In the genomic region with DNA sequence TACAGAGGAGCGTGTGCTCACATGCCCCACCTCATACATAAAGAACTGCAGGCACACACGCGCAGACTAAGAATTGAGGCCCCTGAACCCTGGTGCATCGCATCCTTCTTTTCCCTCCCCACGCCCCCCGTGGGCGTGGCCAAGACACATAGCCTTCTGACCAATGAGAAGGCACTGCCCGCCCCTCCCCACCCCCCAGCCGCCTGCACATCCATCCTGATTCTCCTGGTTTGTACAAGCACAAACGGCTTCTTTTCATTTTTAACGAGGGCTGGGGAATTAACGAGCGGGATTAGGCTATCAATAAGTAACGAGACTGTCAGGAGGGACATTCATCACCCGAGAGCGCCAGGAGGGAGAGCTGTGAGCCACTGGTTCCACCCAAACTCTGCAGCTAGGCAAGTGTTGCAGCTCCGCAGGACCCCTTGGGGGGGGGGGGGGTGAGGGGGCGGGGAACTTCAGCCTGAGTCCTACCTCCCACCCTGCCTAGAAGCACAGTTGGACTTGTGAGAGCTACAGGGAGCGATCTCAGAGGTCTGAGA, we compare ENCODE assay signal across 8 mouse cellular contexts. TPM values are rescaled to one million over a fixed set of nuclear protein-coding genes. Genes with fewer than 3 reads are reported as not detected.
DNase-seq lines count a peak whose midpoint lies in the region; ATAC-seq lines count a peak whose summit lies in the region.

No protein-coding gene starts in this region.

- H3K4me1 ChIP-seq in forebrain, embryonic 14.5 days (ENCODE audit: control insufficient read depth, insufficient read depth, low read length): peaks cover 8% of the 10 kb centered on the region; the same call in 1 of the 2 replicates
- peaks cover 17% of the 10 kb centered on the region; the same call in 1 of the 2 replicates for H3K4me1 ChIP-seq in stomach, embryonic 15.5 days

- H3K27ac ChIP-seq in forebrain, embryonic 14.5 days (ENCODE audit: low read depth, low read length): peak overlapping the region; percentile 79
- H3K27ac ChIP-seq in stomach, embryonic 15.5 days: no peak overlapping the region

- no peaks in the 10 kb centered on the region for H3K27me3 ChIP-seq in forebrain, embryonic 14.5 days (replicated peaks; ENCODE audit: control insufficient read depth, insufficient read depth, low read length)
- H3K27me3 ChIP-seq in stomach, embryonic 15.5 days (replicated peaks): no peaks in the 10 kb centered on the region

- peak overlapping the region; percentile 21; the same call in 1 of the 2 replicates for H3K4me3 ChIP-seq in forebrain, embryonic 14.5 days (ENCODE audit: low read depth, low read length)
- peak overlapping the region; percentile 25 for H3K4me3 ChIP-seq in stomach, embryonic 15.5 days (replicated peaks)

- 1% methylated on average over 19 of the region's 19 CpGs for WGBS in forebrain, embryonic 14.5 days
- WGBS in stomach, embryonic 15.5 days: 0% methylated on average over 17 of the region's 19 CpGs

- peak overlapping the region; percentile 52 for H3K9ac ChIP-seq in forebrain, embryonic 14.5 days (ENCODE audit: low read length)
- no peak overlapping the region for H3K9ac ChIP-seq in stomach, embryonic 15.5 days

- H3K36me3 ChIP-seq in forebrain, embryonic 14.5 days (ENCODE audit: control insufficient read depth, insufficient read depth, low read length): no peaks in the 10 kb centered on the region
- no peaks in the 10 kb centered on the region for H3K36me3 ChIP-seq in stomach, embryonic 15.5 days

- H3K4me2 ChIP-seq in forebrain, embryonic 14.5 days (ENCODE audit: low read length): peak overlapping the region; percentile 58
- H3K4me2 ChIP-seq in stomach, embryonic 15.5 days: peak overlapping the region; percentile 50

- DNase-seq in right cerebral cortex, postnatal 4 days: peak; percentile 65
- DNase-seq in right cerebral cortex, postnatal 14 days: no peak
- peak; percentile 95 for DNase-seq in forebrain, embryonic 14.5 days (ENCODE audit: low spot score)
- peak; percentile 29 to 37 for DNase-seq in kidney, postnatal 36 days
- no peak for DNase-seq in adrenal gland, postnatal 14 days
- no peak for DNase-seq in cerebellum, adult 11-12 months
- no peak for DNase-seq in ovary, postnatal 36 days (ENCODE audit: low spot score)

- no peaks in the 10 kb centered on the region for H3K9me3 ChIP-seq in forebrain, embryonic 14.5 days (replicated peaks; ENCODE audit: control insufficient read depth, low read length)
- no peaks in the 10 kb centered on the region for H3K9me3 ChIP-seq in stomach, embryonic 15.5 days

- peak; percentile 90 for ATAC-seq in forebrain, embryonic 14.5 days
- ATAC-seq in stomach, embryonic 15.5 days (ENCODE audit: insufficient read depth, low FRiP score, low read depth): peak; percentile 42; the same call in 1 of the 2 replicates

RNA-seq across cellular contexts. Expression of a gene that starts 24.9 kb away (rescaled TPM):
- 5.8 and 6.1 TPM in 2 replicates for polyA plus RNA-seq in forebrain, embryonic 14.5 days (2014; fragmentation: Nextera tagmentation; extraction: Ambion mirVana)
- polyA plus RNA-seq in stomach, embryonic 15.5 days (2015; fragmentation: Nextera tagmentation; extraction: Ambion mirVana): 2.6 and 3.3 TPM in 2 replicates
- total RNA-seq in adrenal gland, postnatal 14 days (2021): 23.9 and 24.1 TPM in 2 replicates

RNA-seq across cellular contexts. Expression of a gene that starts 43.5 kb away (rescaled TPM):
- polyA plus RNA-seq in forebrain, embryonic 14.5 days (2014; fragmentation: Nextera tagmentation; extraction: Ambion mirVana): 0.49 and 0.76 TPM in 2 replicates
- 0.57 and 0.91 TPM in 2 replicates for polyA plus RNA-seq in stomach, embryonic 15.5 days (2015; fragmentation: Nextera tagmentation; extraction: Ambion mirVana)
- total RNA-seq in adrenal gland, postnatal 14 days (2021): 3.9 and 5.8 TPM in 2 replicates

Comparison
In these comparisons a context has a peak if more than half of its experiments do, and no peak if none do; other contexts are left out.
1. DNase-seq: peak in right cerebral cortex, postnatal 4 days (single experiment), forebrain, embryonic 14.5 days (single experiment) and kidney, postnatal 36 days (2 of 2); none in right cerebral cortex, postnatal 14 days (single experiment), adrenal gland, postnatal 14 days (single experiment), cerebellum, adult 11-12 months (single experiment) and ovary, postnatal 36 days (single experiment).